Mouse (Mus musculus): ENCODE measurements around the gene Nudt4.

DNA sequence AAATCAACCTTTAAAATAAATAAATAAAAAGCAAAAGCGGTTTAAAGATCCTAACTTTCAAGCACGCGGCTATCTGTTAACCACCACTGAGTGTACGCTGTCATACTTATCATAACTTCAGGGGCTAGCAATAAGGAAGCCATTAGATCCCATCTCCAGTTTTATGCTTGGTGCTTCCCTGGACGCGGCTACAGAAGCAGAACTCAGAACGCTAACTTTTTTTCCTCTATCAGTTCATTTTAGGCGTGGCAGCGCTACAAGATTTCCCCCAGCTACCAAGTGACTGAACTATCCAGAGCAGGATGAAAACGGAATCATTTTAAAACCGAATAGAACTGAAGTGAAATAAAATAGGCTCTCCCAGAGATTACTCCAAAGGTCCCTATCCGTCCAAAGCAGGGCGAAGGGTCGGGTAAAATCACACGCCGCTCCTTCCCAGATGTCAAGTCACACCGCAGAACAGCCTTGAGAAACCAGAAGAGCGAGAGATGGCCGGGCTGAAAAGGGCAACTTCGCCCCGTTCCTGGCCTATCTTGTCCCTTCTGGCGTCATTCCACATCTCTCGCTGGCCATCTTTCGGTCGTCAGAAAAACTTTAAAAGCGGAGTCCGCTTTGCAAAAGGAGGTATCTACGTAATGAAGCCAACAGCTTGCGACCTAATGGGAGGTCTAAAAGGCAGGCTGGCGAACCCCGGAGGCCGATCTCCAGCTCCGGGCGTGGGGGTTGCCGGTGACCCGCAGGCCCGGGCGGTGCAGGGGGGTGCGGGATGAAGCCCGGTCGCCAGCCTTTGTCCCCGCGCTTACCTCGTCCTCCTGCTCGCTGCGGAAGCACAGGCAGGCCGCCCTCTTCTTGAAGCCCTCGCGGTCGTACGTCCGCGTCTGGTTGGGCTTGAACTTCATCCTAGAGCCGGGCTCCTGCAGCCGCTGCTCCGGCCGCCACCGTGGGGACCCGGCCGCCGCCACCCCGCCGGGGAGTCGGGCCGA, 796 bp downstream of the Nudt4 start:
- TF ChIP-seq CTCF (IDR thresholded peaks at IDR 0.05; ENCODE audit: insufficient read depth, low read depth, low read length) (no peak), POLR2A (IDR thresholded peaks at IDR 0.05; ENCODE audit: insufficient read depth, low read depth, low read length) (no peak)

Data from olfactory bulb, adult 2 months (tissue).